Mouse (Mus musculus) brown adipose tissue, adult 24 weeks (tissue): Measurements from ENCODE around the gene Gpr158. TPM values are rescaled to one million over a fixed set of nuclear protein-coding genes. Genes with fewer than 3 reads are reported as not detected.

Experiments used
- H3K27ac ChIP-seq: fragments of 200-500 bp; replicated peaks from 2 replicates; pipeline ENCODE4 v1.5.1; 2012; ENCODE audit warnings: low read depth, mild to moderate bottlenecking, low read length
- H3K4me1 ChIP-seq: fragments of 200-500 bp; 2 replicates; pipeline ENCODE4 v1.6.1; 2012; ENCODE audit warnings: low read length, mixed read lengths; ENCODE audit not compliant: control insufficient read depth, insufficient read depth, insufficient read length
- H3K4me3 ChIP-seq: fragments of 200-500 bp; 2 replicates; pipeline ENCODE4 v1.5.1; 2012; ENCODE audit warnings: low read depth, mild to moderate bottlenecking, low read length, moderate library complexity; ENCODE audit not compliant: insufficient read depth
- polyA plus RNA-seq: library from polyadenylated mRNA; stranded (reverse); fragments of >200 nt; gene quantifications from 2 replicates; pipeline ENCODE4 v1.2.4, GENCODE M21; 2012; ENCODE audit not compliant: missing spikeins, insufficient read depth, insufficient read length

Gene Gpr158
- polyA plus RNA-seq, 1 experiment = not detected

GRCm38 (mm10) chr2:21728075-21728474 is 360.7 kb downstream of the Gpr158 start:
- Histone ChIP-seq H3K4me1 (no peaks in the 10 kb centered on the region), H3K27ac (no peak overlapping the region), H3K4me3 (no peak overlapping the region)

GRCm38 (mm10) chr2:21783721-21784120 is 416.4 kb downstream of the Gpr158 start:
- H3K4me1 ChIP-seq = no peaks in the 10 kb centered on the region
- no peak overlapping the region for H3K4me3 ChIP-seq
- H3K27ac ChIP-seq = no peak overlapping the region

DNA sequence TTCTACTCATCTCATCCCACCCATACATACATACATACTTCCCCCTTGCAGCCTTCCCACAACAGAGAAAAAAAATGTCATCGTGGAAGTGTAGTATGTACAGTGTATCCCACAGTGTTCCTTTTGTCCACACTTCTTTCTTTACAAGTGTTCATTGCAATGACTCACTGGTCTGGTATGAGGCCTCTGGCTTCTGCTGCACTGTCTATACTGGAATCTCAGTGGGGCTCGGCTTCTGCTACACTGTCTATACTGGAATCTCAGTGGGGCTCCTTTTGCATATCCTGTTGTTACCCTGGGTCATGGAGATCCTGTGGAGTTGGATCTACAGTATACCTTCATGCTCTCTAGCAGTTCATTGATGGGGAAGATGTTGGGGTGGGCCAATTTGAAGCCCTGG is 425.8 kb downstream of the Gpr158 start:
- Histone ChIP-seq H3K27ac (no peak overlapping the region), H3K4me3 (no peak overlapping the region), H3K4me1 (no peaks in the 10 kb centered on the region)

- Histone ChIP-seq H3K27ac (no peak overlapping the region), H3K4me1 (no peaks in the 10 kb centered on the region), H3K4me3 (no peak overlapping the region)
Observed at GRCm38 (mm10) chr2:21799616-21800015, 432.3 kb downstream of the Gpr158 start.

DNA sequence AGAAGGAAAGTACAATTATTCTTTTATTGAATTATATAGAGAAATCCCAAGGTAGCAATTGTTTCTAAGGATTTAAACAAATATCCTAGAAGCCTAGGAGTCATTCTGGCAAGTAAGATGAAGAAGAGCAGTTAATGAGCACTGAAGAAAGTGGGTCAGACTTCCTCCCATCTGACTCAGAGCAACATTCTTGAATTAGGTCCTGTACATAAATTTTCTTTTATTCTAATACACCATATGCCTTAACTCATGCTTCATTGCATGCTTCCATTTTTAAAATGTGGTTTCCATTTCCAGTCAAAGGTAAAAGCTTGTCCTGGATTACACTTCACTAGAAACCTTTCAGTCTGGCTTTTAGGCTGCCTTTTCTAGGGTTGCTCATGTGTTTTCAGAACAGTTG is 432.7 kb downstream of the Gpr158 start:
- Histone ChIP-seq H3K4me1 (no peaks in the 10 kb centered on the region), H3K27ac (no peak overlapping the region), H3K4me3 (no peak overlapping the region)

- Histone ChIP-seq H3K4me1 (no peaks in the 10 kb centered on the region), H3K4me3 (no peak overlapping the region), H3K27ac (no peak overlapping the region)
Observed at GRCm38 (mm10) chr2:21808510-21808909, 441.2 kb downstream of the Gpr158 start.

- H3K27ac ChIP-seq = no peak overlapping the region
- H3K4me3 ChIP-seq = no peak overlapping the region
Observed at GRCm38 (mm10) chr2:21810431-21810830, 443.1 kb downstream of the Gpr158 start.

GRCm38 (mm10) chr2:21864061-21864460 is 496.7 kb downstream of the Gpr158 start:
- H3K4me3 ChIP-seq = no peak overlapping the region
- no peak overlapping the region for H3K27ac ChIP-seq
- H3K4me1 ChIP-seq = no peaks in the 10 kb centered on the region

More at GRCm38 (mm10) chr2:21810431-21810830, 443.1 kb downstream of the Gpr158 start:
- H3K4me1 ChIP-seq = no peaks in the 10 kb centered on the region

Other genes with a start within 250 kb of the Gpr158 start
- gene Enkur, start 162.2 kb upstream of the Gpr158 start, polyA plus RNA-seq = not detected in 2 replicates
- gene Thnsl1, start 161.8 kb upstream of the Gpr158 start, polyA plus RNA-seq = 6.0 and 9.6 TPM in 2 replicates